Mouse (Mus musculus) embryonic fibroblast, embryonic 13.5 days (primary cell): ENCODE results near the gene Ret.

Experiments used
- CTCF ChIP-seq: IDR thresholded peaks from 2 replicates; pipeline ENCODE4 v1.5.1; 2011; ENCODE audit warnings: mild to moderate bottlenecking, control low read depth, low read length, moderate library complexity, borderline replicate concordance; ENCODE audit not compliant: insufficient read depth
- POLR2A ChIP-seq: IDR thresholded peaks from 2 replicates; pipeline ENCODE4 v1.6.1; 2011; ENCODE audit warnings: low read depth, mild to moderate bottlenecking, control low read depth, low read length, moderate library complexity

DNA sequence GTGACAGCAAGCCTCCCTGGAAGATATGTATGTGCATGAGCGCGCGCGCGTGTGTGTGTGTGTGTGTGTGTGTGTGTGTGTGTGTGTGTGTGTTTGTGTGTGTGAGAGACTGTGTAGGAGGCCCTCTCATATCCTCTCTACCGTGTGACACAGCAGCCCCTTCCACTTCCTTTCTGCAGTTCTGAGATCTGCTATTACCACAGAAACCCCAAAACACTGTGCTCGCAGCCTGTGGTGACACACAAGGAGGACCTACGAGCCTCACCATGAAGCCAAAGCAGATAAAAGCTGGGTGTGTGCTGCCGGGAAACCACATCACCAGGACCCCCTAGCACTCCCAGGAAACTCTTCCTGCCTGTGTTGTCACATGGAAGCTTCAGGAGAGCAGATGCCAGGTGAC is 30.5 kb downstream of the Ret start:
- no peak for TF ChIP-seq CTCF
- TF ChIP-seq POLR2A, result no peak
